Mouse (Mus musculus): ENCODE measurements around the gene Psmg3. TPM values are rescaled to one million over a fixed set of nuclear protein-coding genes. Genes with fewer than 3 reads are reported as not detected.

Psmg3 gene
- polyA plus RNA-seq, 1 experiment, result 24.4 TPM

- peaks cover 47% of the 10 kb centered on the region for H3K4me1 ChIP-seq (ENCODE audit: control insufficient read depth, insufficient read depth, low read length)
- H3K4me3 ChIP-seq (replicated peaks; ENCODE audit: extremely low read depth, low read depth, low read length), result no peak overlapping the region
- TF ChIP-seq CTCF (IDR thresholded peaks at IDR 0.05; ENCODE audit: insufficient read depth, low read length) (no peak), POLR2A (IDR thresholded peaks at IDR 0.05; ENCODE audit: borderline replicate concordance, extremely low read depth, low read depth, low read length) (no peak)
- 42% methylated on average over 12 of the region's 12 CpGs for WGBS
- DNase-seq, result no peak
Observed at GRCm38 (mm10) chr5:139798168-139798900, 28.4 kb downstream of the Psmg3 start.

- TF ChIP-seq CTCF (IDR thresholded peaks at IDR 0.05; ENCODE audit: insufficient read depth, low read length) (no peak), POLR2A (IDR thresholded peaks at IDR 0.05; ENCODE audit: borderline replicate concordance, extremely low read depth, low read depth, low read length) (no peak)
- Histone ChIP-seq H3K4me1 (ENCODE audit: control insufficient read depth, insufficient read depth, low read length) (peaks cover 50% of the 10 kb centered on the region), H3K4me3 (replicated peaks; ENCODE audit: extremely low read depth, low read depth, low read length) (no peak overlapping the region)
- WGBS, result 29% methylated on average over 11 of the region's 11 CpGs
- DNase-seq, result peak; percentile 85
Observed at GRCm38 (mm10) chr5:139797473-139798167, 29.1 kb downstream of the Psmg3 start.

GRCm38 (mm10) chr5:139796900-139797299 is 29.8 kb downstream of the Psmg3 start:
- peaks cover 52% of the 10 kb centered on the region for H3K4me1 ChIP-seq (ENCODE audit: control insufficient read depth, insufficient read depth, low read length)
- peak; percentile 86 for DNase-seq
- H3K4me3 ChIP-seq (replicated peaks; ENCODE audit: extremely low read depth, low read depth, low read length), result peak overlapping the region; percentile 54
- peak; percentile 76; the same call in 1 of the 2 replicates for TF ChIP-seq POLR2A (IDR thresholded peaks at IDR 0.05; ENCODE audit: borderline replicate concordance, extremely low read depth, low read depth, low read length)
- no peak for TF ChIP-seq CTCF (IDR thresholded peaks at IDR 0.05; ENCODE audit: insufficient read depth, low read length)
- WGBS, result 7% methylated on average over 13 of the region's 13 CpGs

GRCm38 (mm10) chr5:139796001-139796620 is 30.6 kb downstream of the Psmg3 start:
- Histone ChIP-seq H3K4me1 (ENCODE audit: control insufficient read depth, insufficient read depth, low read length) (peaks cover 53% of the 10 kb centered on the region), H3K4me3 (replicated peaks; ENCODE audit: extremely low read depth, low read depth, low read length) (no peak overlapping the region)
- TF ChIP-seq CTCF (IDR thresholded peaks at IDR 0.05; ENCODE audit: insufficient read depth, low read length) (no peak), POLR2A (IDR thresholded peaks at IDR 0.05; ENCODE audit: borderline replicate concordance, extremely low read depth, low read depth, low read length) (no peak)
- DNase-seq, result peak; percentile 36
- WGBS, result 61% methylated on average over 9 of the region's 9 CpGs

DNA sequence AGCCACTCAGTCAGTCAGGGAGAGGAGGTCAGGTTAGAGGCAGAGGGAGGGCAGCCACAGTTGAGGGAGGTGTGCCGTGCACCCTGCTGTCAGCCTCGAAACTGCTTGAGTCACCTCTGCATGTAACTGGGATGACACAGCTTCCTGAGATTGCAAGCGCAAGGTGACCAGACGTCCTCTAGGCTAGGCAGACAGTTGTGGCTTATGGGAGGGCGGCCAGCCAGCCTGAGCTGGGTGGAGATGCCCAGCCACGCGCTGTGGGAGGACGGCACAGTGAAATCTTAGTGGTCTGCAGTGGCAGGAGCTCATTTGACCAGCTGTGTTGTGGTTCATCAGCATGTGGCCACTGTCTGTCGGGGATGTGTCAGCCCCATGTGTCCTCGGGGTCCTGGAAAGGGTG is 31.7 kb downstream of the Psmg3 start:
- WGBS, result 19% methylated on average over 10 of the region's 10 CpGs
- no peak for TF ChIP-seq POLR2A (IDR thresholded peaks at IDR 0.05; ENCODE audit: borderline replicate concordance, extremely low read depth, low read depth, low read length)
- TF ChIP-seq CTCF (IDR thresholded peaks at IDR 0.05; ENCODE audit: insufficient read depth, low read length), result no peak
- DNase-seq, result peak; percentile 31
- H3K4me1 ChIP-seq (ENCODE audit: control insufficient read depth, insufficient read depth, low read length), result peaks cover 55% of the 10 kb centered on the region
- peak overlapping the region; percentile 32 for H3K4me3 ChIP-seq (replicated peaks; ENCODE audit: extremely low read depth, low read depth, low read length)

DNA sequence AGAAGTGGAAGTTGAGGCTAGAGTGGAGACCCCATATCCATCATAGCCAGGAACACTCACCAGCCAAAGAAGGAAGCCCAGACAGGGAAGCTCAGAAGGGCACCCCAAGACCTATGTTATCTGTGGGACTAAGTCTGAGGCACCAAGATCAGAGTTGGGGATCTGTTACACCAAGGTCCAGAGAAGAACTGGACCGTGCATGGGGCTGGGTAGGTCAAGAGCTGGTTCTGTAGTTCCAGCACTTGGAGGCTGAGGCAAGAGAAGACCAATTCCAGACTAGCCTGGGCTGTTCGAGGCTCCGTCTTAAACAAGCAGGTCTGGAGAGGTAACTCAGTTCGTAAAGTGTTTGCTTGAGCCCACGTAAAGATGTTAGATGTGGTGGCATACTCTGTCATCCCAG is 32.5 kb downstream of the Psmg3 start:
- Histone ChIP-seq H3K4me3 (replicated peaks; ENCODE audit: extremely low read depth, low read depth, low read length) (no peak overlapping the region), H3K4me1 (ENCODE audit: control insufficient read depth, insufficient read depth, low read length) (peaks cover 55% of the 10 kb centered on the region)
- DNase-seq, result no peak
- 49% methylated on average over 5 of the region's 5 CpGs for WGBS
- TF ChIP-seq POLR2A (IDR thresholded peaks at IDR 0.05; ENCODE audit: borderline replicate concordance, extremely low read depth, low read depth, low read length) (no peak), CTCF (IDR thresholded peaks at IDR 0.05; ENCODE audit: insufficient read depth, low read length) (no peak)

DNA sequence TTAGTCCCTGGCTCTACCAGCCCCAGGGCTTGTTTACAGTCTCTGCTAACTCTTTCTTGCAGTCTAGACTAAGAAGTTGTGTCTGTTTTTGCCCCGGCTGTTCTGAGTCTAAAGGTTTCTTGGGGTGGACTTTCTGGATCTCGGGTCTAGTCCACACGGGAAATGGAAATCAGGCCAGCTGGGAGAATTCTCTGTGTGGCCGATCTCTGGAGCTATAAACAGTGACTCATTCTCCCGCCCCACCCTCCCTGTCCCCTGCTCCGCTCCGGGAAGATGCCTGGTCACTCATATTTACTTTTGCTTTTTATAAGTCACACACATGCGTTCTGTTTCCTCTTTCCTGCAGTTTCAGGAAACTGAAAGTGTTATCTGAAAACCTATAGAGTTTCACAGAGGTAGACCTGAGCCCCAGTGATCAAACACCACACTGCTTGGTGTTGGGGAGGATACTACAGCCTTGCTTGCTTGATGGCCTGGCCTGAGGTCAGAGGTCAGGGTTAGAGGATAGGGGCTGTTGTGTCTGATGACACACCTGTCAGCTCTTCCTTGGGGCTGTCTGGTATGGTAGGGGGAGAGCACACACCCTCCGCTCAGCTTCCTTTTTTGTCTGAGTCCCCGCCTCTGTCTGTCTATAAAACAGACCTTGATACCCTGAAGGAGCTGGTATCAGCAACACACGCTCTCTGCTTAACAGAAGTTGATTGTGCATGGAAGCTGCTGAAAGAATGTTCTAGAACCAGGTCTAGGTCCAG is 33.2 kb downstream of the Psmg3 start:
- WGBS, result 13% methylated on average over 11 of the region's 11 CpGs
- no peak for TF ChIP-seq CTCF (IDR thresholded peaks at IDR 0.05; ENCODE audit: insufficient read depth, low read length)
- no peak for TF ChIP-seq POLR2A (IDR thresholded peaks at IDR 0.05; ENCODE audit: borderline replicate concordance, extremely low read depth, low read depth, low read length)
- Histone ChIP-seq H3K4me1 (ENCODE audit: control insufficient read depth, insufficient read depth, low read length) (peaks cover 53% of the 10 kb centered on the region), H3K4me3 (replicated peaks; ENCODE audit: extremely low read depth, low read depth, low read length) (peak overlapping the region; percentile 60)
- DNase-seq, result peak; percentile 63

DNA sequence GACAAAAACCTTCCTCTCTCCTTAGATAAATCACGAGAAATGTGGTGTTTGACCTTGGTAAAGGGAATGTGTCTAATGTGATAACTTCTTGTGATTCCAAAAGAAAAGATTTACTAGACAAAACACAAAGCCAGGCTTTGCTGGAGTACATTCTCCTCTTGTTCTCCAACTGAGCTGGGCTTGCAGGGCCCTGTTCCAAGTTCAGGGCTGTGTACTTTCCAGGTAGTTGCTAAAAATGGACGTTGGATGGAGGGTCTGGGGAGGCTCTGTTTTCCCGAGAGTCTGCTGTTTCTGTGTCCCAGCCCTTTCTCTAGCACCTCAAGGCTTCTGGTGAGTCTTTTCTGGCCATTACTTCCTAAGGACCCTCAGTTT is 33.7 kb downstream of the Psmg3 start:
- Histone ChIP-seq H3K4me3 (replicated peaks; ENCODE audit: extremely low read depth, low read depth, low read length) (peak overlapping the region; percentile 54), H3K4me1 (ENCODE audit: control insufficient read depth, insufficient read depth, low read length) (peaks cover 49% of the 10 kb centered on the region)
- WGBS, result 3% methylated on average over 3 of the region's 3 CpGs
- no peak for TF ChIP-seq CTCF (IDR thresholded peaks at IDR 0.05; ENCODE audit: insufficient read depth, low read length)
- no peak for TF ChIP-seq POLR2A (IDR thresholded peaks at IDR 0.05; ENCODE audit: borderline replicate concordance, extremely low read depth, low read depth, low read length)
- DNase-seq, result no peak

- peak overlapping the region; percentile 92 for H3K4me3 ChIP-seq (replicated peaks; ENCODE audit: extremely low read depth, low read depth, low read length)
- WGBS, result 4% methylated on average over 11 of the region's 11 CpGs
- TF ChIP-seq CTCF (IDR thresholded peaks at IDR 0.05; ENCODE audit: insufficient read depth, low read length) (no peak), POLR2A (IDR thresholded peaks at IDR 0.05; ENCODE audit: borderline replicate concordance, extremely low read depth, low read depth, low read length) (no peak)
- peak; percentile 33 for DNase-seq
- peaks cover 42% of the 10 kb centered on the region for H3K4me1 ChIP-seq (ENCODE audit: control insufficient read depth, insufficient read depth, low read length)
Observed at GRCm38 (mm10) chr5:139792159-139792775, 34.4 kb downstream of the Psmg3 start.

All from lung, adult 2 months (tissue).